Mouse (Mus musculus): ENCODE data around the gene Plcb4. TPM values are rescaled to one million over a fixed set of nuclear protein-coding genes. Genes with fewer than 3 reads are reported as not detected.

The Plcb4 gene
- total and polyA plus RNA-seq, 3 experiments: not detected

DNA sequence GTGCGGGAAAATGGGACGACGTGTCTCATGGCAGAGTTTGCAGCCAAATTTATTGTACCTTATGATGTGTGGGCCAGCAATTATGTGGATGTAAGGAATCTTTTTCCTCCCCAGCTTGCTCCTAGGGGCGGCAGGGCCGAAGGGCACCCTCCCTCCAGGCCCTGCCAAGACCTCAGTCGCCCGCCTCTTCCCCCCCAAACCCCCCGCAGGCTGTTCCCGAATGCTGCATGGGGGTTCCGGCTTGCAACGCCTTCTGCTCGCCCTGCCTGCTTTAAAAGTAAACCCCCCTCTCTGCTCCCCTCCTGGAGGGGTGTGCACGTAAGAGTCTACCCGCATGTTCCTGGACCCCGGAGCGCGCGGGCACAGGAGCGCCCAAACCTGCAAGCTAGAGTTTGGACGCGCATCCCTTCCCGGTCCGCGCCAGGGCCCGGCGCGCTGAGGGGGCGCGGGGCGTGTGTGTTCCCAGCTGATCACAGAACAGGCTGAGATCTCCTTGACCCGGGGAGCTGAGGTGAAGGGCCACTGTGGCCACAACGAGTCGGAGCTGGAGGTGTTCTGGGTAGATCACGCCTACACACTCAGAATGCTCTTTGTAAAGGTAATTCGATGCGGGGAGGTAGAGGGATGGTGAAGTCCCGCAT is 400.3 kb downstream of the Plcb4 start:
- H3K4me2 ChIP-seq (ENCODE audit: insufficient read depth, low read depth, poor library complexity, severe bottlenecking): no peak overlapping the region
- in situ Hi-C loops (cut with MboI; ENCODE audit: low pct_ligation_motif_present, low pct_unique_long_range_greater_than_20kb, low sequenced_read_pairs): no loop called here
- dilution Hi-C loops (cut with MboI; ENCODE audit: extremely low pct_ligation_motif_present, extremely low pct_unique_long_range_greater_than_20kb, low sequenced_read_pairs): no loop called here
- H3K27ac ChIP-seq (ENCODE audit: insufficient read depth, low read depth): no peak overlapping the region
- H3K79me2 ChIP-seq (replicated peaks; ENCODE audit: control insufficient read depth, extremely low read depth, insufficient read depth, poor library complexity, severe bottlenecking): no peaks in the 10 kb centered on the region
- no peak overlapping the region for H3K9ac ChIP-seq (ENCODE audit: insufficient read depth, low read depth)
- H3K4me1 ChIP-seq (ENCODE audit: control insufficient read depth in 1 of 2, insufficient read depth in 2 of 2): no peaks in the 10 kb centered on the region
- H3K27me3 ChIP-seq (replicated peaks): no peaks in the 10 kb centered on the region
- peaks cover 58% of the 10 kb centered on the region for H3K9me3 ChIP-seq (replicated peaks; ENCODE audit: low read length)
- no peak overlapping the region for H3K4me3 ChIP-seq (replicated peaks in 1 of 3; ENCODE audit: low read depth in 2 of 3, low read length in 2 of 3, poor library complexity in 1 of 3)
- no peak for DNase-seq (ENCODE audit: extremely low read depth)
- no peak for TF ChIP-seq ZKSCAN1 (IDR thresholded peaks at IDR 0.05; ENCODE audit: borderline replicate concordance, low read depth, low read length)
- TF ChIP-seq ZC3H11A (IDR thresholded peaks at IDR 0.05; ENCODE audit: low read depth, low read length): no peak
- no peak for TF ChIP-seq CHD2 (IDR thresholded peaks at IDR 0.05; ENCODE audit: low read length)
- no peak for TF ChIP-seq MAFK (IDR thresholded peaks at IDR 0.05; ENCODE audit: insufficient replicate concordance, low read length)
- no peak for TF ChIP-seq RCOR1 (conservative IDR thresholded peaks at IDR 0.05; ENCODE audit: low read depth, low read length)
- no peaks in the 10 kb centered on the region for H3K36me3 ChIP-seq (replicated peaks in 1 of 2; ENCODE audit: control insufficient read depth in 1 of 2, insufficient read depth in 1 of 2, low read length in 1 of 2)

Data from CH12.LX (cell line).